Mouse (Mus musculus) layer of hippocampus, postnatal 14 days (tissue): ENCODE measurements at regions not wholly inside any gene's neighbourhood (a gene's known extent, or its start where the extent isn't known, plus 50 kb on each side); places are given as distances from the start of the nearest gene placed in this dataset.

Source experiments
- DNase-seq, 2 experiments: peaks; one replicate each; pipeline ENCODE4 v3.0.0; 2021 to 2022; ENCODE audit warnings: low spot score in 2 of 2, mixed read lengths in 1 of 2

GRCm38 (mm10) chrX:47726285-47726684, 166.5 kb downstream of the Smarca1 start:
- no peak for DNase-seq

- DNase-seq, result peak in 1 of 2 experiments; percentile 15
These were observed 189.7 kb downstream of the Smarca1 start for GRCm38 (mm10) chrX:47703080-47703479.

GRCm38 (mm10) chrX:47668778-47669177, 224.0 kb downstream of the Smarca1 start:
- no peak for DNase-seq

- DNase-seq, result no peak
These were observed 246.3 kb downstream of the Smarca1 start for GRCm38 (mm10) chrX:47646523-47646922.

GRCm38 (mm10) chrX:47641191-47641590, 251.6 kb downstream of the Smarca1 start:
- no peak for DNase-seq

- no peak for DNase-seq
These were observed 253.9 kb downstream of the Smarca1 start for GRCm38 (mm10) chrX:47638831-47639316.

- no peak for DNase-seq
These were observed 269.7 kb downstream of the Smarca1 start for GRCm38 (mm10) chrX:47622881-47623613.

- no peak for DNase-seq
These were observed 280.4 kb downstream of the Smarca1 start for GRCm38 (mm10) chrX:47612364-47612763.
